Mouse (Mus musculus) hematopoietic stem cell, adult 5-6 weeks (primary cell): ENCODE measurements around the gene Usp54. TPM values are rescaled to one million over a fixed set of nuclear protein-coding genes. Genes with fewer than 3 reads are reported as not detected.
"Not testable (repeated sequence)": the region's sequence is repeated elsewhere in the genome, so short reads cannot be mapped to it uniquely, and the experiment has no call there.

Experiments used
- ATAC-seq, 2 experiments: fragments of 125-278 bp in 1 of 2; replicated peaks in 1 of 2; 2 replicates each; pipeline ENCODE4 v1.8.0; 2016 to 2017; ENCODE audit warnings: inconsistent platforms in 2 of 2, mild to moderate bottlenecking in 2 of 2, moderate number of reproducible peaks in 2 of 2, low read depth in 1 of 2, moderate TSS enrichment in 1 of 2; ENCODE audit not compliant: low FRiP score in 2 of 2, poor library complexity in 2 of 2, severe bottlenecking in 2 of 2, insufficient read depth in 1 of 2, low TSS enrichment in 1 of 2
- total RNA-seq: library from RNA; stranded (forward); fragments of 172-1452, 232-1000 nt; gene quantifications from 2 replicates; pipeline ENCODE4 v1.2.3, GENCODE M21; 2017

Gene Usp54
- total RNA-seq, 1 experiment from 2014 or later = 14.3 TPM

DNA sequence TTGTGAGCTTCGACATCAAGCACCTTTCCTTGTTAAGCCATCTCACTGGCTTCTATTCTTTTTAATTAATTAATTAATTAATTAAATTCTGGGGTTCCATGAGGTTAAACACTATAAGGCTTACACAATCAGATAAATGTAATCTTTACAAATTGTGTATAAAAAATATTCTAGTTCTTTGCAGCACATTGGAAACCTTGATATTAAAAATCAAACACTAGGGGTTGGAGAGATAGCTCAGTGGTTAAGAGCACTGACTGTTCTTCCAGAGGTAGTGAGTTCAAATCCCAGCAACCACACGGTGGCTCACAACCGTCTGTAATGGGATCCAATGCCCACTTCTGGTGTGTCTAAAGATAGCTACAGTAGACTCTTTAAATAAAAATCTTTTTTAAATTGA lies 18.0 kb downstream of the Usp54 start:
- no peak for ATAC-seq

DNA sequence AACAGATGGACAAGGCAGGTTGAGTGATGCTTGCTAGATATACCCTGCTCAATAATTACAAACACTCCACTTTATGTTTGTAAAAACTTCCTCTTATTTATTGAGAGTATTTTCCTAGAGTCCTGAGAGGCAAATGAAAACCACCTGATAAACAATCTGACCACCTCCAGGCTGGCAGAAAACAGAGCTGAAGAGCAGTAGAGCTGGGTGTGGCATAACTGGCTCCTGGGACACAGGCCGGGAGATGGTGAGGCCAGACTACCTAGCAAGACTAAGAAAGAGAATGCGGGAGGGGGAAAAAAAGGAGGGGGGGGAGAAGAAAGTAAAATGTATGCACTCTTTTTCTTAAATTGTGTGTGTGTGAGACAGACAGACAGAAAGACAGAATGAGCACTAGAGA lies 18.5 kb downstream of the Usp54 start:
- no peak for ATAC-seq

DNA sequence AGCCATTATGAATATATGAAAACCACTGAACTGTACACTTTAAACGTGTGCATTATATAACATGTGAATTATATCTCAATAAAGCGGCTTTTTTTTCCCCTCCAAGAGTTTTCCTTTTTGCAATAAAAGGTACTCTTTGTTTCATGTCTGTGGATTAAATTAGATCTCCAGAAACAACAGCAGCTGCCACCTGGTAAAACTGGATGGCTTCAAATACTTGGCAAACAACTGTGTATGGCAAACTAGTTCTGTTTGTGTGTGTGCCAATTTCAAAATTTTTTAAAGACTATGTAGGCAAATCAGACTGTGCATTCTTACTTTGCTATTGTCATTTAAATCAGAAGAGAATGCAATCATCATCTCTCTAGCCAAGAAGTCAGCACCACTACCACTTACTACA lies 19.0 kb downstream of the Usp54 start:
- ATAC-seq = no peak

DNA sequence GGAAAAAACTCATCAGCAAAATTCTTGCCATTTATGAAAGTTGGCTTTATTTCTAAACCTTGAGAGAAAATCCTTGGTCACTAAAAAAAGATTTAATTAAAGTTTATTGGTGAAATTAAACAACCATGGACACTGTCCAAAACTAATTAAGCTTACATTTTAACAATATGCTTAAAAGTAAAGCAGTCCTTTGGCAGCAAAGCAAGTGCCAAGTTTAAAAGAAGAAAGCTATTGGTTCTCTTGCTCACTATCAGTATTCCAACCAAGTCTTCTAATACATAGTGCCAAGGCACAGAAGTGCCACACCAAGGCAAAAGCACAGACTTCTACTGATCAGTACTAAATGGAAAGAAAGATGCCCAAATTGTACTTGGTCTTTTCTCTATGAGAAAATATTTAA lies 21.7 kb downstream of the Usp54 start:
- ATAC-seq = no peak

DNA sequence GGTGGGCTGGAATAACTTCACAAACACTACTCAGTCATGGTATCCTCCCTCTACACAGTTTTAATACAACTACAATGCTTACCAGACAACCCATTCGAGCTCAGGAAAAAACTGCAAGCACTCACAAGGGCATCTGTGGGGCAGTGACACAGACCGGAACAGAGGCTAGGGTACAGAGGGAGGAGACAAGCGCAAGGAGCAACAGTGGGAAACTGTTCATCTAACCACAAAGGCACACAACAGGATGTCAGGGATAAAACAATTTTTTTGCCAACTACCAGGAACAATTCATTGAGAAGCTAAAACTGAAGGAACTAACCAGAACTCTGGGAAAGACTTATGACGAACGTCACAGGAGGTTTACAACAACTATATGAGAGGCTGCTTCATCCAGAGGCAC lies 22.7 kb downstream of the Usp54 start:
- peak; percentile 76 for ATAC-seq

DNA sequence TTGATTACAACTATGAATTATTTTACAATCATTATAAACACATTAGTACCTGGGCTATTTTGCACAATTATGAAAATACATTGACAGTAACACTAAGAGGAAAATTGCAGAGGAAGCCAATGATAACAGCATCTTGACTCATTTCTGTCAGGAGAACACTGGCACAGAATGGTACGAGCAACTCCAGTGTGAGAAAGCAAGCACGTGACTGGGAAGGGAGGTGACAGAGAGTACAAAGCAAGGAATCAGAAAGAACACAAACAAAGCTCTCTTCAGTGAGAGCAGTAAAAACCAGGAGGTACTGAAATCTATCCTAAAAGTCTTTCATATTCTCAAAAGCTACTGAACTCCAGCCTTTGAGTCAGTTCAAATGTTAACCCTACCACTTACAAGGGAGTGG lies 24.4 kb downstream of the Usp54 start:
- no peak for ATAC-seq

DNA sequence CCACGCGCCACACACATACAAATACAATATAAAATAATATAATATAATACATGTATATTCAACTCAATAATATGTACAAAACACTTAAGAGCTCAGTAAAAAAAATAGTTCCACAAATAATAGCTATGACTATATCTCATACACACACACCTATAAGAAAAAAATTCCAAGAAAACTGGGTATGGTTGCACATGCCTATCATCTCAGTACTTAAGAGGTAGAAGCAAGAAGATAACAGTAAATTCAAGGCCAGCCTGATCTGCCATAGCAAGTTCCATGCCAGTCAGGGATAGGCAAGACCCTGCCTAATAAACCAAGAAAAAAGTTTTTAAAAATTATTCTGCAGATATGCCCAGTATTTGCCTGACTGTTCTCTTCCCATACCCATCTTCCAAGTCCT lies 25.8 kb downstream of the Usp54 start:
- no peak for ATAC-seq

DNA sequence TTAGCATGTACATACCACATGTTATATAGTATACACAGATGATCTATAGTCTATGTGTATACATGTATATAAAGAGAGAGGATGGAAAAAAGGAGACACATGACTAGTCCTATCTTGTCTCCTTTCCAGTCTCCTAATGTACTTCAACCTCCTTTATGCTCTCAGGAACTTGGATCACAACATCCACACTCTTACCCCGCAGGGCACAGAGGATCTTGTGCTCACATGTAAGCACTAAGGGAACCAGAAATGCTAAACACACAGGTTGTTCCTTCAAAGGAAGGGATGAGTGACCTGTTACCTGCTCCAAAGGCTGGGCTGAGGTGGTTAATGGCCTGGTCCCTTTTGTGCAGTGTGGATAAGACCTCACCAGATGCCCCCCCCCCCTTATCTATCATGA lies 28.0 kb downstream of the Usp54 start:
- ATAC-seq = no peak

DNA sequence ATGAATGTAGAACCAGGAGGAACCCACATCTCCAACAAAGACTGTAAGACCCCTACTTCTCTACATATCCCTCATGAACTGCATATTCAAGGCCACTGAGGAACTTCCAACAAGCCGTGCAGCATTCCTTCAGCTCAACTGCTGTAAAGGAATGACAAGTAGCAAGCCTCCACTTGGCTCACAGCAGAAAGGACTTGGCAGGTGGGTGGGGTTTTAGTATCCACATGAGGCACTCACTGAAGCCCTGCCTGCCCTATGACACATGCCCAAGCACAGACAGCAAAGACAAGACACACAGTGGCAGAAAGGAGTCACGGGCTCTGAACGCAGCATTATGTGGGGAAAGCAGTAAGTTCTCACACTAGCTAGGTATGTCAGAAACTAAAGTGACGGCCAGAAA lies 30.7 kb downstream of the Usp54 start:
- ATAC-seq = no peak

DNA sequence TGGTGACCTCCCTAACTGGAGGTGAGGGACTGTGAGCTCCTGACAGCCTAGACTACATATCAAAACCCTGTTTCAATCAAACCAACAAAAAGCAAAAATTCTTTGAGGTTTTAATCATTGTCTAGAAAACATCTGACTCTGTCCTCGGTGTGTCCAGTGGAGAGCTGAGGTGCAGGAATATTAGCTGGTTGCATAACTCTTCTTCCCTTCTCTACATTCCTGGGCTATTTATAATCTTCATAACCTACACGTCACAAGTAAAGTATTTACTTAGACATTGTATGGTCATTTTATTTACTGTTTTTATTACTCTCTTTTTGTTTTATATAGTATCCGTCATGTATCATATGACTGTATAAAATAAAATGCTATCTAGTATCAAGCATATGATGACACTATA lies 31.3 kb downstream of the Usp54 start:
- ATAC-seq = no peak

DNA sequence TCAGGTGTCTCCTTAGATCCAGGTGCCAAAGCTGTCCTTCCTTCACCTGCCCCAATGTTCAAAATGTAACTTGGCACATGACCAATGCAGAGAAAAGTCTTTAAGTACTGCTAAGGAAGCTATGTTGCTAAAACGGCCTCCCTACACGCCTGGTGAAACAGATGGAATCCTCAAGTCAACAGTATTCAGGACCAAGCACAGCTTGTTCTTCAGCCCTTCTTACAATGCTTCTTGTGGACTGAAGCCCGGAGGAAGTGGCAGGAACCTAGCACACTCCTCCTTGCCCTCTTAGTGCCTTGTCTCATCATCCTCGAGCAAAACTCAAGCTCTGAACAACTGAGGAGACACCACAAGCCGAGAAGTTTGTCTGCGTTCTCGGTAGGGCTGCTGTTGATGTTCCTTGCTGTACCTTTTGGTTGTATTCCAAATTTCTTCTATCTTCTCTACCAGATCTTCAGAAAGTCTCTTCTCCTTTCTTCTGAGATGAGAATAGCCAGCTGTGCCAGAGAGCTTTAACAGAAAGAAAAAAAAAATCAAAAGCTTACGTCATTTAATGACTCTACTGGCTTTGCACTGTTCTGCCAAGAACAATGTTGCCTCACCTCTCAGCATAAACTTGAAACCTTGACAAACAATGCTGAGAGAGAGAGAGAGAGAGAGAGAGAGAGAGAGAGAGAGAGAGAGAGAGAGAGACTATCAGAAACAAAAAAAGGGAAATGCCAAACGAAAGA lies 33.3 kb downstream of the Usp54 start:
- no peak for ATAC-seq

DNA sequence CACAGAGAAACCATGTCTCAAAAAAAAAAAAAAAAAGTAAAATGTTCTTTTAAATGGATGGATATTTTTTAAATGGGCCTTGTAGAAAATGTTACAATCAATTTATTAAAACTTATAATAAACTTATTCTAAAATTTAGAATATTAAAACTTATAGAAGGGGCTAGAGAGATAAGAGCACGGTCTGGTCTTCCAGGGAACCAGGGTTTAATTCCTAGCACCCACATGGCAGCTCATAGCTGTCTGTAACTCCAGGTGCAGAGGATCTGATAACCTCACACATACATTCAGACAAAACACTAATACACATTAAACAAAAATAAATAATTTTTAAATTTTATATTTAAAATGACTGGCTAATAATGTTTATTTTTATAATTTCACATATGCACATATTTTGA lies 39.6 kb downstream of the Usp54 start:
- no peak for ATAC-seq

DNA sequence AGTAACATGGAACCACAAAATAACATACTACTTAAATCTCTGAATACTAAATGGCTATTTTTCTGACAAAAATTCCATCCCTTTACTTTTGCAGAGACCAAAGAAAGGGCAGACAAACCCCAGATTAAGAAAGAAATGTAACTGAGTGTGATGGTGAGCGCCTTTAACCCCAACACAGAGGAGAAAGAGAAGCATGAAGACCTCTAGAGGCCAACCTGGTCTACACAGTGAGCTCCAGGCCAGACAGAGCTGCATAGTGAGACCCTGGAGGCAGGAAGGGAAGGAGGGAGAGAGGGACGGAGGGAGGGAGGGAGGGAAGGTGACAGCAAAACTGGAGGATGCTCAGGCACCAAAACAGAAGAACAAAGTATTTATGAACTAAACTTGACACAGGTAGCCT lies 40.7 kb downstream of the Usp54 start:
- no peak for ATAC-seq

DNA sequence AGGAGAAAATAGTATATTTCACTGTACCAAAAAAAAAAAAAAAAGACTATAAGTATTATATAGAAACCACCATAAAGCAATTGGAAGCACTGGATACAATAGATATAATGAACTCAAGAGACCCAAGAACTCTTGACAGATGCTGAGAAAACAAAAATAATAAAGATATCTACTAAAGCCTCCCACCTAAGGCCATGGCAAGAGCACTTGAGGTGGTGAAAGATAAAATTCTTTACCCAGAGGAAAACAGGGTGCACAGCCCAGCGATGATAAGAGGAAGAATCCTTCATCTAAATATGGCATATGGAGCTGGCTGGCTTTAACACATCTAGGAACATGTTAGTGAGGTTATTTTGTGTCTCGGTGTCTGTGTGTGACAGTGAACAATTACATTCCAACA lies 41.3 kb downstream of the Usp54 start:
- ATAC-seq = no peak; a peak in 1 of 4 replicates

DNA sequence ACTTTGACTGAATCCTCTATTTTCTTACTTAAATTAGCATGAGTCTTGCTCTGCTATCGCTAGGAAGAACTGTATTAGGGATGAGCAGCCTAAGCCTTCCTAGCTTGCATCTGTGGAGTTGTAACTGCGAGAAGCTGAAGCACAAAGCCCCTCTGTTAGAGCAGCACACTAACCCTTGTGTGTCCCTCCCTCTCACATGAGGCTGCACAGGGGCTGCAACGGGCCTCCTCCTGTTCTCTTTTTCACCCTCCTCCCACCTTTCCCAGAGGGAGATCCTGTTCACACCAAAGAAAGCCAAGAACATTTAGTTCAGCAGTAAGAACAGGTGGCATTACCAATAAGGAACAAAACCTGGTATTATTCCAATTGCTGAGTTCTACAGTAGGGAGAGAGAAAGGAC lies 45.1 kb downstream of the Usp54 start:
- no peak for ATAC-seq

DNA sequence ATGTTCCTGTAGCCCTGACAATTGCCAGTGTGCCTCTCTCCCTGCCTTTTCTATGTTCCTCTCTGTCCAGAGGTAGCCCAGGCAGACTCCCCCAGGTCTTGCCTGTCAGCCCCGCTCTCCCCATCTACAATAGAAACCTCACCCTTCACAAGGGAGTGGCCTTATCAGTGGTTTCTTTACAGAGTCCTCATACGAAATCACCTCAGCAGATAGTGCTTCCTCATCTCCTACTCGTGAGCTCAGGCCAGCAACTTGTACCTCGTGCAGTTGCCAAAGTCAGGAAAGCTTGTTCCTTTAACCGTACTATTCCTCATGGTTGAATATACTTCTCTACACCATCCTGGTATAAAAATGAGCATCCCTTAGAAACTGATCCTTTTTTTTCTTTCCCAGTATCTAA lies 53.4 kb downstream of the Usp54 start:
- no peak for ATAC-seq

DNA sequence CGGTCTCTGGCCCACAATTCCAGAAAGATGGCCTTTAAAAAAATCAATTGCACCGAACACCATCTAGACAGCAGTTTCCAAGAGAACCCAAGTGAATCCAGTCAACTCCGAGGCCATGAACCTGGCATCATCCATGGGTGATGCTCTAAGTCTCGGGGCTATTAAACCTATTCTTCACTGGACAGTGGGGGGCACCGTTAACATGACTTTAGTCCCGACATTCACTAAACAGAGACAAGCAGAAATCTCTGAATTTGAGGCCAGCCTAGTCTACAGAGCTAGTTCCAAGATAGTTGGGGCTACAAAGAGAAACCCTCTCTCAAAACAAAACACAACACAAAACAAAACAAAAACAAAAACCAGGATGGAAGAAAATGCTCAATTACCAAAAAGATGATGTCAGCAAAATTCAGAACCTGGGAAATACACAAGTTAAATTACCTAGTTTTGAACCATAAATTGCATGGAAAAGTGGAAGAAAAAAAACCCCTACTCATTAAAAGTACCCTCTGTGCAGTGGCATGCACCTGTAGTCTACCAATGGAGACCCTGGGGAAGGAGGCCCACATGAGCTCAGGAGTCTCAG lies 61.9 kb downstream of the Usp54 start:
- ATAC-seq = no peak

DNA sequence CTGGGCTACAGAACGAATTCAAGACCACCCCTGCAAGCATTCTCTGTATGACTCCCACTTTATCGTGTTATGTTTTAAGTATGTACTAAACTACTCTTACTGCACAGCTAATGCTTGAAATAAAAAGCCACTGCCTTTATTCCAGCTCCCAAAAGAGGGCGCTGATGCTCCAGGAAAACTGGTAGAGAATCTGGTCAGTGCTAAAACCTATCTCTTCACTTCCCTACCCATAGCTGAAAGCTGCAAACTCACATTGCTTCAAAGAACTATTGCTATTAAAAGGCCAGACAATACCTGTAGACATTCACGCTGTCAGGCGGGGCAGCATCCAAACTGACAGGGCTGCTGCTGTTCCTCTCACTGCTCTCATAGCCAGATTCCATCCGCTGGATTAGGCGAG lies 64.7 kb downstream of the Usp54 start:
- ATAC-seq = peak; percentile 56 to 78

DNA sequence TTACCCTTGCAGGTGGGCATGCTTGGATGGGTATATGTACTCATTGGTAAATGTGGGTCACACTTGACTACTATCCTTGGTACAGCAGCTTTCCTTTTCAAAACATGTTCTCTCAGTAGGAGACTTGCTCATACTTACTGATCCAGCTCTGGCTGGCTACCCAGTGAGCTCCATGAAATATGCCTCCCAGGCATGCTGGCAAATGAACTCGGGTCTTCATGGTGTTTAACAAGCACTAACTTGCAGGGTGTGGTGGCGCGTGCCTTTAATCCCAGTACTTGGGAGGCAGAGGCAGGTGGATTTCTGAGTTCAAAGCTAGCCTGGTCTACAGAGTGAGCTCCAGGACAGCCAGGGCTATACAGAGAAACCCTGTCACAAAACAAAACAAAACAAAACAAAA lies 67.7 kb downstream of the Usp54 start:
- ATAC-seq = not testable (repeated sequence)
